Mouse (Mus musculus) myocyte (in vitro differentiated cells): ENCODE data around the gene Gmppa.

Experiments
- MAX ChIP-seq: IDR thresholded peaks from one replicate; pipeline ENCODE4 v1.6.1; 2011; ENCODE audit warnings: low read depth, mild to moderate bottlenecking, control low read depth
- POLR2A ChIP-seq: IDR thresholded peaks from one replicate; pipeline ENCODE4 v1.6.1; 2011; ENCODE audit warnings: low read depth, mild to moderate bottlenecking, control low read depth, moderate library complexity; ENCODE audit not compliant: insufficient read length
- SRF ChIP-seq: IDR thresholded peaks from one replicate; pipeline ENCODE4 v1.6.1; 2011; ENCODE audit warnings: low read depth; ENCODE audit not compliant: control insufficient read depth, insufficient read length

GRCm38 (mm10) chr1:75458025-75458788 is 22.5 kb downstream of the Gmppa start:
- no peak for TF ChIP-seq MAX
- TF ChIP-seq POLR2A = peak; percentile 21
- no peak for TF ChIP-seq SRF
